Mouse (Mus musculus) thymus, adult 2 months (tissue): Measurements from ENCODE around the gene Bcam. TPM values are rescaled to one million over a fixed set of nuclear protein-coding genes. Genes with fewer than 3 reads are reported as not detected.

Experiments
- DNase-seq: peaks from one replicate; pipeline ENCODE4 v3.0.0; 2021
- H3K27ac ChIP-seq: fragments of 200-500 bp; 2 replicates; pipeline ENCODE4 v1.5.1; 2012; ENCODE audit warnings: low read length, control low read depth; ENCODE audit not compliant: control insufficient read depth, insufficient read depth
- H3K27me3 ChIP-seq: fragments of 200-500 bp; 2 replicates; pipeline ENCODE4 v1.6.1; 2012; ENCODE audit warnings: mild to moderate bottlenecking, low read length, moderate library complexity, mixed read lengths; ENCODE audit not compliant: control insufficient read depth, insufficient read depth
- H3K36me3 ChIP-seq: fragments of 200-500 bp; 2 replicates; pipeline ENCODE4 v1.6.1; 2012; ENCODE audit warnings: mild to moderate bottlenecking, low read length, moderate library complexity; ENCODE audit not compliant: control insufficient read depth, insufficient read depth
- H3K4me1 ChIP-seq: fragments of 200-500 bp; replicated peaks from 2 replicates; pipeline ENCODE4 v1.6.1; 2012; ENCODE audit warnings: low read length; ENCODE audit not compliant: control insufficient read depth, insufficient read depth
- H3K4me3 ChIP-seq: fragments of 200-500 bp; 2 replicates; pipeline ENCODE4 v1.5.1; 2012; ENCODE audit warnings: mild to moderate bottlenecking, low read length, control low read depth, moderate library complexity; ENCODE audit not compliant: control insufficient read depth, insufficient read depth
- CTCF ChIP-seq: fragments of 200-500 bp; IDR thresholded peaks from 2 replicates; pipeline ENCODE4 v1.5.1; 2012; ENCODE audit warnings: mild to moderate bottlenecking, control low read depth, low read length, moderate library complexity, borderline replicate concordance; ENCODE audit not compliant: control insufficient read depth, poor library complexity, insufficient read depth; ENCODE audit errors: extremely low read depth
- POLR2A ChIP-seq: fragments of 200-500 bp; IDR thresholded peaks from 2 replicates; pipeline ENCODE4 v1.6.1; 2012; ENCODE audit warnings: mild to moderate bottlenecking, low read length, control low read depth, moderate library complexity; ENCODE audit not compliant: control insufficient read depth, poor library complexity, insufficient read depth; ENCODE audit errors: extremely low read depth
- WGBS: fragments of 180-500 bp; shearing (Covaris S2); methylation state at CpG from one replicate; pipeline ENCODE4 v1.1.7; 2018; 5-methylcytosine and 5-hydroxymethylcytosine counted together
- polyA plus RNA-seq: library from polyadenylated mRNA; depleted of rRNA; stranded (reverse); fragments of >200 nt; gene quantifications from 2 replicates; pipeline ENCODE4 v1.2.3, GENCODE M21; 2012

Bcam gene
- polyA plus RNA-seq, 1 experiment: 55.5 TPM

DNA sequence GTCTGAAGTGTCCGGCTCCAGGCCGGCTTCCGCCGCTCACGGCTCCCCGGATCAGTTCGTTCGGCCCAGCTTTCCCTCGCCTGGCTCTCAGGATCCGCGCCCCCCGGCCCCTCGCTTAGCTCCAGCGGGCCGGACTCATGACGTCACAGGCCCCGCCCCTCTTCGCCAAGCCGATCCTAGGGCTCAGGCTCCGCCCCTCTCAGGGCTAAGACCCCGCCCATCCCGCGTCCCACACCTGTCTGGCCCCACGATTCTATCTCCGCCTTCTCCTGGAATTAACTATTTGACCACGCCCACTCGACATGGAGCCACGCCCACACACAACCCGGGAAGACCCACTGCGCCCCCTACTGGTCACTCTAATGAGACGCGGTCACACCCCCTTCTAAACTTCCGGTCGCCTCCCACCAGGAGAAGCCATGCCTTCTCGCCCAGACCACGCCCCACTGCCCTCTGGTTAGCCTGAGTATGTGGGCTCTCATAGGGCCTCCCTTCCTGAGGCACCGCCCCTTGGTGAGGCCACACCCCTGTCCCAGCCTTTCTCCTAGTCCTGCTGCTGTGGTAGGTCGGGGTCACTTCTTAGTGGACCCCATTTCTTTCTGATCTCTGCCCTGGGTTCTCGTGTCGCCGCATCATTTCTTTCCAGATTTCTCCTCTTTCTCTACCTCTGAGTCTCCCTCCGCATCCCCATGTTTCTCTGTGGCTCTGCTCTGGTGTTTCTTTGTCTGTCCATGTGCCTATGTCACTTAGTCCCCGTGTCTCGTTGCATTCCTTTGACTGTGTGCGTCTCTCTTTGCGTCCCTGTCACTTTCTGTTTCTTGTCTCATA, 21.2 kb downstream of the Bcam start:
- WGBS: 2% methylated on average over 42 of the region's 46 CpGs
- Histone ChIP-seq H3K27ac (no peak overlapping the region), H3K36me3 (no peaks in the 10 kb centered on the region), H3K4me3 (peak overlapping the region; percentile 3), H3K4me1 (peaks cover 11% of the 10 kb centered on the region), H3K27me3 (no peaks in the 10 kb centered on the region; the same call in 1 of the 2 replicates)
- peak; percentile 43 for DNase-seq
- TF ChIP-seq CTCF (peak; percentile 74), POLR2A (no peak)

GRCm38 (mm10) chr7:19748219-19749195, 22.3 kb downstream of the Bcam start:
- H3K36me3 ChIP-seq: no peaks in the 10 kb centered on the region
- TF ChIP-seq POLR2A (no peak), CTCF (no peak)
- H3K4me3 ChIP-seq: peak overlapping the region; percentile 3
- no peaks in the 10 kb centered on the region; the same call in 1 of the 2 replicates for H3K27me3 ChIP-seq
- 11% methylated on average over 32 of the region's 32 CpGs for WGBS
- no peak overlapping the region for H3K27ac ChIP-seq
- no peak for DNase-seq
- peaks cover 11% of the 10 kb centered on the region for H3K4me1 ChIP-seq

GRCm38 (mm10) chr7:19747420-19748218, 23.2 kb downstream of the Bcam start:
- TF ChIP-seq POLR2A (no peak), CTCF (no peak)
- H3K27ac ChIP-seq: no peak overlapping the region
- no peak overlapping the region for H3K4me3 ChIP-seq
- no peaks in the 10 kb centered on the region for H3K36me3 ChIP-seq
- DNase-seq: no peak
- H3K4me1 ChIP-seq: peaks cover 11% of the 10 kb centered on the region
- no peaks in the 10 kb centered on the region; the same call in 1 of the 2 replicates for H3K27me3 ChIP-seq
- 65% methylated on average over 25 of the region's 25 CpGs for WGBS

DNA sequence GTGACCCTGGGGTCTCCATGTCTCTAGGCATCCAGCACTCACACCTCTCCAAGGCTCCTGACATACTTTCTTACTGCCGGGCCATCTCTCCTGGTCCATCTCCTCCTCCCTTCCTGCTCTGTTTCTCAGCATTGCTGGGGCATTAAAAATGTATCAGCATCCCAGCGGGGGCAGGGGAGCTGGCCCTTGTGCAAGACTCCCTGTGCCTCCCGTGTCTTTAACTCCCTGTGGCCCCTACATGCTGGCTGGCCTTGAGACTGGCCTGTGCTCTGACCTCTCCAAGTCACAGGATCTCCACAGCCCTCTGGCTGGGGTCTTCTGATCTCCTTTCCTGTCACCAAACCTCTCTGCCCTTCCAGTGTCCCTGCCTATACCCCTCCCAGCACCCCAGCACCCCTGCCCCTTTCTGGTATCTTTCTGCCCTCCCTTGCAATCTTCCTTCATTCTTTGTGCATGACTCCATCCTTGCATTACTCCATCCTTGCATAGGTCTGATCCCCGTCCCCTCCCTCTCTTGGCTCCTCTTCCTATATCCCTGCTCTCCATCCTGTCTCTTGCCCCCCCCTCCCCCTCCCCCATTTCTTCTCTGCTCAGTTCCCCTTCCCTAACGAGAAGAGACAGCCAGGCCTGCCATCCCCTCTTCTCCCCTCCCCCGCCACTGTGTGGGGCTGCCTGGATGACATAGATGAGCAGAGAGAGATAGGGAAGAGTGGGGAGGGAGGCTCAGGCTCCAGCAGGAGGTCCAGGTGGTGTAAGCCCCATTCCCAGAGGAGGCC, 24.2 kb downstream of the Bcam start:
- Histone ChIP-seq H3K4me1 (peaks cover 11% of the 10 kb centered on the region), H3K27ac (no peak overlapping the region), H3K27me3 (no peaks in the 10 kb centered on the region; the same call in 1 of the 2 replicates), H3K4me3 (no peak overlapping the region), H3K36me3 (no peaks in the 10 kb centered on the region)
- WGBS: 67% methylated on average over 6 of the region's 6 CpGs
- no peak for DNase-seq
- TF ChIP-seq CTCF (no peak), POLR2A (no peak)

DNA sequence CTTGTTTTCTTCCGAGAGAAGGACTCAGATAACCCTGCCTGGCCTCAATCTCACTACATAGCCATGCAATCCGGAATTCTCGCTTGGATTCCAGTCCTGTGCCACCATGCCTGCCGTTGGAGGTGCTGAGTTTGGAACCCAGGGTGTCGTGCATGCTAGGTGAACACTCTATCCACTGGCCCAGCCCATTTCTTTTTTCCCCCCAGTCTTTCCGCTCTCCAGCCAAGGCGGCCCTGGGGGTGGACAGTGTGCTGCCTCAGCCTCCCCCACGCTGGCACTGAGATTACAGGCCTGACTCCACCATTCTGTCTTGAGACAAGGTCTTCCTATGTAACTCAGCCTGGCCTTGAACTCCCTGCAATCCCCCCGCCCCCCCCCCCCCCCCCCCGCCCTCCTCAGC, 24.8 kb downstream of the Bcam start:
- WGBS: 95% methylated on average over 8 of the region's 10 CpGs
- Histone ChIP-seq H3K27me3 (no peaks in the 10 kb centered on the region; the same call in 1 of the 2 replicates), H3K27ac (no peak overlapping the region)

More for the DNA sequence above, 24.8 kb downstream of the Bcam start:
- Histone ChIP-seq H3K4me3 (no peak overlapping the region), H3K4me1 (peaks cover 11% of the 10 kb centered on the region), H3K36me3 (no peaks in the 10 kb centered on the region)
- no peak for DNase-seq
- TF ChIP-seq POLR2A: no peak
- no peak for TF ChIP-seq CTCF
